Mouse (Mus musculus): ENCODE data around the gene Fastkd5. TPM values are rescaled to one million over a fixed set of nuclear protein-coding genes. Genes with fewer than 3 reads are reported as not detected.
"Not testable (repeated sequence)": the region's sequence is repeated elsewhere in the genome, so short reads cannot be mapped to it uniquely, and the experiment has no call there.

The Fastkd5 gene
- polyA plus RNA-seq, 1 experiment from 2014 or later, result 19.7 TPM

GRCm38 (mm10) chr2:130655660-130656339 is 26.0 kb upstream of the Fastkd5 start:
- Histone ChIP-seq H3K36me3 (ENCODE audit: control insufficient read depth, insufficient read depth, low read length) (peaks cover 22% of the 10 kb centered on the region), H3K27me3 (ENCODE audit: control insufficient read depth, insufficient read depth, low read length) (no peaks in the 10 kb centered on the region), H3K9me3 (replicated peaks; ENCODE audit: control insufficient read depth, low read length) (no peaks in the 10 kb centered on the region), H3K27ac (ENCODE audit: low read depth, low read length) (peak overlapping the region; percentile 76), H3K4me1 (ENCODE audit: control insufficient read depth, insufficient read depth, low read length) (no peaks in the 10 kb centered on the region), H3K4me3 (ENCODE audit: low read depth, low read length) (no peak overlapping the region), H3K9ac (ENCODE audit: low read depth, low read length) (no peak overlapping the region), H3K4me2 (no peak overlapping the region)
- WGBS (ENCODE audit: insufficient replicate concordance), result 77% methylated on average over 6 of the region's 6 CpGs
- ATAC-seq (replicated peaks; ENCODE audit: insufficient number of reproducible peaks, low FRiP score, low TSS enrichment), result peak; percentile 77

- H3K9me3 ChIP-seq (replicated peaks; ENCODE audit: control insufficient read depth, low read length), result no peaks in the 10 kb centered on the region
These were observed 23.9 kb upstream of the Fastkd5 start for GRCm38 (mm10) chr2:130653760-130654159.

GRCm38 (mm10) chr2:130653303-130653702 is 23.5 kb upstream of the Fastkd5 start:
- 94% methylated on average over 2 of the region's 2 CpGs for WGBS (ENCODE audit: insufficient replicate concordance)
- Histone ChIP-seq H3K9ac (ENCODE audit: low read depth, low read length) (no peak overlapping the region), H3K4me1 (ENCODE audit: control insufficient read depth, insufficient read depth, low read length) (no peaks in the 10 kb centered on the region), H3K9me3 (replicated peaks; ENCODE audit: control insufficient read depth, low read length) (no peaks in the 10 kb centered on the region), H3K4me2 (no peak overlapping the region), H3K36me3 (ENCODE audit: control insufficient read depth, insufficient read depth, low read length) (peaks cover 20% of the 10 kb centered on the region), H3K27me3 (ENCODE audit: control insufficient read depth, insufficient read depth, low read length) (no peaks in the 10 kb centered on the region), H3K4me3 (ENCODE audit: low read depth, low read length) (no peak overlapping the region), H3K27ac (ENCODE audit: low read depth, low read length) (no peak overlapping the region)
- no peak for ATAC-seq (replicated peaks; ENCODE audit: insufficient number of reproducible peaks, low FRiP score, low TSS enrichment)

More at GRCm38 (mm10) chr2:130653760-130654159, 23.9 kb upstream of the Fastkd5 start:
- ATAC-seq (replicated peaks; ENCODE audit: insufficient number of reproducible peaks, low FRiP score, low TSS enrichment), result no peak
- Histone ChIP-seq H3K27ac (ENCODE audit: low read depth, low read length) (no peak overlapping the region), H3K4me2 (no peak overlapping the region), H3K4me1 (ENCODE audit: control insufficient read depth, insufficient read depth, low read length) (no peaks in the 10 kb centered on the region), H3K4me3 (ENCODE audit: low read depth, low read length) (no peak overlapping the region), H3K27me3 (ENCODE audit: control insufficient read depth, insufficient read depth, low read length) (no peaks in the 10 kb centered on the region), H3K9ac (ENCODE audit: low read depth, low read length) (no peak overlapping the region), H3K36me3 (ENCODE audit: control insufficient read depth, insufficient read depth, low read length) (peaks cover 20% of the 10 kb centered on the region)
- 71% methylated on average over 1 of the region's 1 CpGs for WGBS (ENCODE audit: insufficient replicate concordance)

- not testable (repeated sequence) for ATAC-seq (replicated peaks; ENCODE audit: insufficient number of reproducible peaks, low FRiP score, low TSS enrichment); H3K4me3 ChIP-seq (ENCODE audit: low read depth, low read length); H3K9me3 ChIP-seq (replicated peaks; ENCODE audit: control insufficient read depth, low read length); H3K9ac ChIP-seq (ENCODE audit: low read depth, low read length); H3K27ac ChIP-seq (ENCODE audit: low read depth, low read length); H3K4me1 ChIP-seq (ENCODE audit: control insufficient read depth, insufficient read depth, low read length); H3K36me3 ChIP-seq (ENCODE audit: control insufficient read depth, insufficient read depth, low read length); H3K4me2 ChIP-seq; H3K27me3 ChIP-seq (ENCODE audit: control insufficient read depth, insufficient read depth, low read length)
- WGBS (ENCODE audit: insufficient replicate concordance), result 77% methylated on average over 6 of the region's 6 CpGs
These were observed 19.2 kb upstream of the Fastkd5 start for GRCm38 (mm10) chr2:130649028-130649427.

- Histone ChIP-seq H3K4me1 (ENCODE audit: control insufficient read depth, insufficient read depth, low read length) (no peaks in the 10 kb centered on the region; the same call in 1 of the 2 replicates), H3K4me3 (ENCODE audit: low read depth, low read length) (no peak overlapping the region), H3K9ac (ENCODE audit: low read depth, low read length) (no peak overlapping the region), H3K4me2 (no peak overlapping the region), H3K27me3 (ENCODE audit: control insufficient read depth, insufficient read depth, low read length) (peaks cover 11% of the 10 kb centered on the region), H3K27ac (ENCODE audit: low read depth, low read length) (no peak overlapping the region), H3K9me3 (replicated peaks; ENCODE audit: control insufficient read depth, low read length) (no peaks in the 10 kb centered on the region), H3K36me3 (ENCODE audit: control insufficient read depth, insufficient read depth, low read length) (no peaks in the 10 kb centered on the region)
- no peak for ATAC-seq (replicated peaks; ENCODE audit: insufficient number of reproducible peaks, low FRiP score, low TSS enrichment)
- 82% methylated on average over 4 of the region's 4 CpGs for WGBS (ENCODE audit: insufficient replicate concordance)
These were observed 15.4 kb upstream of the Fastkd5 start for GRCm38 (mm10) chr2:130645198-130645597.

GRCm38 (mm10) chr2:130642684-130643369 is 13.0 kb upstream of the Fastkd5 start, which contains the start of gene Lzts3:
TSS of gene Lzts3 (minus strand) at chr2:130642803.
- Histone ChIP-seq H3K27ac (ENCODE audit: low read depth, low read length) (no peak within 1 kb of the TSS), H3K4me2 (peak within 1 kb of the TSS; percentile 95), H3K4me1 (ENCODE audit: control insufficient read depth, insufficient read depth, low read length) (no peaks in the 10 kb centered on the region; the same call in 1 of the 2 replicates), H3K9ac (ENCODE audit: low read depth, low read length) (peak within 1 kb of the TSS; percentile 70), H3K36me3 (ENCODE audit: control insufficient read depth, insufficient read depth, low read length) (no peaks in the 10 kb centered on the region), H3K27me3 (ENCODE audit: control insufficient read depth, insufficient read depth, low read length) (peaks cover 24% of the 10 kb centered on the region), H3K9me3 (replicated peaks; ENCODE audit: control insufficient read depth, low read length) (no peaks in the 10 kb centered on the region), H3K4me3 (ENCODE audit: low read depth, low read length) (peak within 1 kb of the TSS; percentile 49)
- 5% methylated on average over 23 of the region's 40 CpGs for WGBS (ENCODE audit: insufficient replicate concordance)
- ATAC-seq (replicated peaks; ENCODE audit: insufficient number of reproducible peaks, low FRiP score, low TSS enrichment), result peak; percentile 97

- WGBS (ENCODE audit: insufficient replicate concordance), result under 1% methylated on average over 25 of the region's 27 CpGs
- Histone ChIP-seq H3K27ac (ENCODE audit: low read depth, low read length) (no peak overlapping the region), H3K4me2 (peak overlapping the region; percentile 95), H3K9ac (ENCODE audit: low read depth, low read length) (peak overlapping the region; percentile 70), H3K27me3 (ENCODE audit: control insufficient read depth, insufficient read depth, low read length) (peaks cover 30% of the 10 kb centered on the region), H3K4me1 (ENCODE audit: control insufficient read depth, insufficient read depth, low read length) (no peaks in the 10 kb centered on the region; the same call in 1 of the 2 replicates), H3K36me3 (ENCODE audit: control insufficient read depth, insufficient read depth, low read length) (no peaks in the 10 kb centered on the region), H3K4me3 (ENCODE audit: low read depth, low read length) (peak overlapping the region; percentile 49), H3K9me3 (replicated peaks; ENCODE audit: control insufficient read depth, low read length) (no peaks in the 10 kb centered on the region)
- ATAC-seq (replicated peaks; ENCODE audit: insufficient number of reproducible peaks, low FRiP score, low TSS enrichment), result peak; percentile 55
These were observed 12.4 kb upstream of the Fastkd5 start for GRCm38 (mm10) chr2:130642197-130642660.

- no peak for ATAC-seq (replicated peaks; ENCODE audit: insufficient number of reproducible peaks, low FRiP score, low TSS enrichment)
- WGBS (ENCODE audit: insufficient replicate concordance), result 66% methylated on average over 6 of the region's 6 CpGs
- peaks cover 37% of the 10 kb centered on the region for H3K27me3 ChIP-seq (ENCODE audit: control insufficient read depth, insufficient read depth, low read length)
- H3K27ac ChIP-seq (ENCODE audit: low read depth, low read length), result no peak overlapping the region
- no peak overlapping the region; the same call in 1 of the 2 replicates for H3K9ac ChIP-seq (ENCODE audit: low read depth, low read length)
- no peaks in the 10 kb centered on the region for H3K36me3 ChIP-seq (ENCODE audit: control insufficient read depth, insufficient read depth, low read length)
- no peak overlapping the region for H3K4me3 ChIP-seq (ENCODE audit: low read depth, low read length)
- no peaks in the 10 kb centered on the region; the same call in 1 of the 2 replicates for H3K4me1 ChIP-seq (ENCODE audit: control insufficient read depth, insufficient read depth, low read length)
- peak overlapping the region; percentile 95; the same call in 1 of the 2 replicates for H3K4me2 ChIP-seq
- no peaks in the 10 kb centered on the region for H3K9me3 ChIP-seq (replicated peaks; ENCODE audit: control insufficient read depth, low read length)
These were observed 11.7 kb upstream of the Fastkd5 start for GRCm38 (mm10) chr2:130641351-130642025.

All from heart, embryonic 11.5 days (tissue).